Mouse (Mus musculus): Measurements from ENCODE around the gene Ino80b.

DNA sequence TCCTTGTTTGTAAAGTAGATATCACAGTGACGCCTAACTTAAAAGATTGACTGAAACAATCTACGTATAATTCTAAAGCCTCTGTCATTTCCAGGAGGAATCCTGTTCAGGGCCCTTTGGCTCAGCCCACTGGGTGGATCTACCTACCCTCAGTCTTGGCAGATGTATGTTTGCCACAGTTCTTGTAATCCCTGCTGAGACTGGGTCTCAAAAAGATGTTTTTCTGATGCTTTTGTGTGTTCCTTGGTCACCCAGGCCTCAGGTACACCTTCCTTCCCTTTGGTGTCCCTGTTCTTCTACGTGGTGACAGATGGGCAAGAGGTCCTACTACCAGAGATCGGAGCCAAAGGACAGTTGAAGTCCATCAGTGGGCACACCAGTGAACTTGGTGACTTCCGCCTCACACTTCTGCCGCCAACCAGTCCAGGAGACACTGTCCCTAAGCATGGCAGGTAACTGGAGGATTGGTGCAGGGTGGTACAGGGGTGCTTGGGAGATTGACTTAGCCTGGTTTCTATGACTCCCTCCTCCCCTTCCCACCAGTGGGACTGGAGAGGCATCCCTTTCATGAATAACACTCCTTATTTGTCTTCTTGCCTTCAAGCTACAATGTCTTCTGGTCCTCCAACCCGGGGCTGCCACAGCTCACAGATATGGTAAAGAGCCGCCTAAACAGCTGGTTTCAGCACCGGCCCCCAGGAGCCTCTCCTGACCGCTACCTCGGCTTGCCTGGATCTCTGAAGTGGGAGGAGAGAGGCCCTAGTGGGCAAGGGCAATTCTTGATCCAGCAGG lies 8.7 kb downstream of the Ino80b start:
- TF ChIP-seq CHD2 (IDR thresholded peaks at IDR 0.05; ENCODE audit: low read depth, low read length) = no peak
- no peak for TF ChIP-seq ZNF384 (IDR thresholded peaks at IDR 0.05; ENCODE audit: low read depth, low read length)
- TF ChIP-seq MAFK (IDR thresholded peaks at IDR 0.05; ENCODE audit: insufficient read depth, low read depth, low read length) = no peak
- no peak for TF ChIP-seq HCFC1 (IDR thresholded peaks at IDR 0.05; ENCODE audit: borderline replicate concordance, insufficient read depth, low read length)

All from ES-E14 (cell line).